ENCODE assay signal across 19 mouse cellular contexts in the genomic region with DNA sequence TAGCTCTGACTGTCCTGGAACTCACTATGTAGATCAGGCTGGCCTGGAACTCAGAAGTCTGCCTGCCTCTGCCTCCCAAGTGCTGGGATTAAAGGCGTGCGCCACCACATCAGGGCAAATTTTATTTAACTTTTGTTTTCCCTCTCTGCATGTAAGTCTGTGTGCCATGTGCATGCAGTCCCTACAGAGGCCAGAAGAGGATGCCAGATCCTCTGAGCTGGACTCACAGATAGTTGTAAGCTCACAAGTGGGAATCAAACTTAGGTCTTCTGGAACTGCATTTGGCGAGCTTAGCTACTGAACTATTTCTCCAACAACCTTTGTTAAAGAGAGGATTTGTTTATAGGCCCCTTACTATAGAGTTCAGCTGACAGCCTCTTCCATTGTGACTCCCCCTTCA. TPM values are rescaled to one million over a fixed set of nuclear protein-coding genes. Genes with fewer than 3 reads are reported as not detected.
DNase-seq lines count a peak whose midpoint lies in the region; ATAC-seq and TF ChIP-seq lines count a peak whose summit lies in the region.
"Had no signal": no experiment of that assay in that cellular context is flagged by ENCODE, and none has a peak within 500 bp of the region (broad histone marks: within the 10 kb centered on the region; RNA-seq: fewer than 3 reads in every experiment).

No protein-coding gene starts in this region.

- peak; percentile 56 for TF ChIP-seq CTCF in kidney, postnatal 0 days (IDR thresholded peaks at IDR 0.05; ENCODE audit: low read depth)
- TF ChIP-seq CTCF in thymus, adult 2 months (IDR thresholded peaks at IDR 0.05; ENCODE audit: borderline replicate concordance, control insufficient read depth, extremely low read depth, insufficient read depth, low read length, poor library complexity), result no peak
- peak; percentile 63 for TF ChIP-seq CTCF in stomach, postnatal 0 days (IDR thresholded peaks at IDR 0.05; ENCODE audit: low read depth)

- TF ChIP-seq EP300 in stomach, postnatal 0 days (optimal IDR thresholded peaks at IDR 0.05), result no peak

- H3K27me3 ChIP-seq in kidney, postnatal 0 days (ENCODE audit: insufficient read depth, low read length), result no peaks in the 10 kb centered on the region
- H3K27me3 ChIP-seq in kidney, embryonic 16.5 days (ENCODE audit: insufficient read depth, low read length), result no peaks in the 10 kb centered on the region
- H3K27me3 ChIP-seq in thymus, adult 2 months (ENCODE audit: control insufficient read depth, insufficient read depth, low read length), result no peaks in the 10 kb centered on the region
- H3K27me3 ChIP-seq in stomach, postnatal 0 days (ENCODE audit: control insufficient read depth, insufficient read depth, low read length), result no peaks in the 10 kb centered on the region
- H3K27me3 ChIP-seq: heart, embryonic 15.5 days; lung, embryonic 15.5 days had no signal

- WGBS in kidney, postnatal 0 days, result 95% methylated on average over 3 of the region's 3 CpGs
- 93% methylated on average over 3 of the region's 3 CpGs for WGBS in kidney, embryonic 16.5 days
- WGBS in thymus, adult 2 months, result 97% methylated on average over 3 of the region's 3 CpGs
- 92% methylated on average over 3 of the region's 3 CpGs for WGBS in stomach, postnatal 0 days

- TF ChIP-seq POLR2A in thymus, adult 2 months (IDR thresholded peaks at IDR 0.05; ENCODE audit: control insufficient read depth, extremely low read depth, insufficient read depth, low read length, poor library complexity), result no peak

- H3K4me1 ChIP-seq in kidney, postnatal 0 days (replicated peaks; ENCODE audit: insufficient read depth, low read length), result peaks cover 19% of the 10 kb centered on the region; the same call in 1 of the 2 replicates
- H3K4me1 ChIP-seq in kidney, embryonic 16.5 days (ENCODE audit: insufficient read depth, low read length), result peaks cover 29% of the 10 kb centered on the region
- H3K4me1 ChIP-seq in thymus, adult 2 months (replicated peaks; ENCODE audit: control insufficient read depth, insufficient read depth, low read length), result peaks cover 16% of the 10 kb centered on the region
- H3K4me1 ChIP-seq in stomach, postnatal 0 days (replicated peaks; ENCODE audit: control insufficient read depth, insufficient read depth), result peaks cover 10% of the 10 kb centered on the region

- no peaks in the 10 kb centered on the region for H3K9me3 ChIP-seq in kidney, postnatal 0 days (replicated peaks; ENCODE audit: low read length)
- no peaks in the 10 kb centered on the region for H3K9me3 ChIP-seq in kidney, embryonic 16.5 days (ENCODE audit: low read length)
- H3K9me3 ChIP-seq in stomach, postnatal 0 days (ENCODE audit: control insufficient read depth, low read length), result no peaks in the 10 kb centered on the region
- H3K9me3 ChIP-seq: heart, embryonic 15.5 days; lung, embryonic 15.5 days; midbrain, embryonic 10.5 days had no signal

- H3K36me3 ChIP-seq in kidney, postnatal 0 days (ENCODE audit: insufficient read depth, low read length), result peaks cover 36% of the 10 kb centered on the region
- H3K36me3 ChIP-seq in kidney, embryonic 16.5 days (ENCODE audit: insufficient read depth, low read length), result peaks cover 48% of the 10 kb centered on the region
- peaks cover 33% of the 10 kb centered on the region for H3K36me3 ChIP-seq in thymus, adult 2 months (ENCODE audit: control insufficient read depth, insufficient read depth, low read length)
- H3K36me3 ChIP-seq in stomach, postnatal 0 days (ENCODE audit: control insufficient read depth, insufficient read depth, low read length), result peaks cover 6% of the 10 kb centered on the region; the same call in 1 of the 2 replicates

- no peak overlapping the region for H3K4me3 ChIP-seq in kidney, postnatal 0 days (replicated peaks; ENCODE audit: low read depth, low read length)
- H3K4me3 ChIP-seq in kidney, embryonic 16.5 days (ENCODE audit: low read length), result no peak overlapping the region
- no peak overlapping the region for H3K4me3 ChIP-seq in thymus, adult 2 months (ENCODE audit: control insufficient read depth, insufficient read depth, low read length)
- H3K4me3 ChIP-seq in stomach, postnatal 0 days (ENCODE audit: low read depth, low read length), result no peak overlapping the region
- H3K4me3 ChIP-seq: erythroblast, embryonic 14.5 days; heart, embryonic 15.5 days; lung, embryonic 15.5 days; midbrain, embryonic 10.5 days; myocyte had no signal

- no peak overlapping the region for H3K27ac ChIP-seq in kidney, postnatal 0 days
- H3K27ac ChIP-seq in kidney, embryonic 16.5 days (ENCODE audit: low read length), result no peak overlapping the region
- no peak overlapping the region for H3K27ac ChIP-seq in thymus, adult 2 months (ENCODE audit: control insufficient read depth, insufficient read depth, low read length)
- no peak overlapping the region for H3K27ac ChIP-seq in stomach, postnatal 0 days (replicated peaks)
- H3K27ac ChIP-seq: heart, embryonic 15.5 days; hindbrain, embryonic 14.5 days; lung, embryonic 15.5 days; midbrain, embryonic 10.5 days had no signal

- DNase-seq in kidney, postnatal 0 days (ENCODE audit: low spot score), result peak; percentile 18
- peak; percentile 24 for DNase-seq in thymus, postnatal 4 days
- no peak for DNase-seq in thymus, adult 2 months
- peak; percentile 38 for DNase-seq in NIH3T3 (ENCODE audit: low read depth)
- DNase-seq in stomach, postnatal 0 days (ENCODE audit: low spot score), result no peak
- no peak for DNase-seq in gastrocnemius, postnatal 25 days
- DNase-seq: adrenal gland, adult 8-10 months; cerebellum, adult 9-11 months; layer of hippocampus, adult 9-11 months; right cerebral cortex, postnatal 25 days; thymus, postnatal 25 days had no signal

- no peak for ATAC-seq in kidney, postnatal 0 days (replicated peaks; ENCODE audit: low FRiP score, low read depth)
- ATAC-seq in kidney, embryonic 16.5 days (ENCODE audit: low FRiP score, low TSS enrichment), result no peak
- ATAC-seq in stomach, postnatal 0 days (ENCODE audit: low FRiP score, low TSS enrichment), result no peak
- ATAC-seq in megakaryocyte, adult 5-6 weeks (ENCODE audit: poor library complexity, severe bottlenecking), result no peak

- H3K4me2 ChIP-seq in kidney, postnatal 0 days (ENCODE audit: low read length), result no peak overlapping the region
- H3K4me2 ChIP-seq in kidney, embryonic 16.5 days (replicated peaks; ENCODE audit: low read depth, low read length), result no peak overlapping the region
- H3K4me2 ChIP-seq in stomach, postnatal 0 days (replicated peaks; ENCODE audit: low read depth), result no peak overlapping the region
- H3K4me2 ChIP-seq: heart, embryonic 15.5 days; hindbrain, embryonic 14.5 days; lung, embryonic 15.5 days had no signal

- no peak overlapping the region for H3K9ac ChIP-seq in kidney, postnatal 0 days (ENCODE audit: low read depth, low read length)
- H3K9ac ChIP-seq in kidney, embryonic 16.5 days (replicated peaks; ENCODE audit: low read length), result no peak overlapping the region
- H3K9ac ChIP-seq in stomach, postnatal 0 days (ENCODE audit: low read length), result no peak overlapping the region
- H3K9ac ChIP-seq: heart, embryonic 15.5 days; hindbrain, embryonic 14.5 days; lung, embryonic 15.5 days had no signal

RNA-seq across cellular contexts. Expression of gene Wdr5, which starts 3.3 kb away (rescaled TPM):
- polyA plus RNA-seq in kidney, postnatal 0 days (2015; fragmentation: Nextera tagmentation; extraction: Ambion mirVana), result 43.0 and 46.6 TPM in 2 replicates
- 67.3 and 70.5 TPM in 2 replicates for polyA plus RNA-seq in kidney, embryonic 16.5 days (2015; fragmentation: Nextera tagmentation; extraction: Ambion mirVana)
- polyA plus RNA-seq in thymus, adult 2 months (2012; rRNA removed), result 42.9 and 49.5 TPM in 2 replicates
- 19.3 and 19.7 TPM in 2 replicates for polyA plus RNA-seq in stomach, postnatal 0 days (2015; fragmentation: Nextera tagmentation; extraction: Ambion mirVana)
- 10 to 100 TPM; 15.4 to 18.3 TPM for total RNA-seq in gastrocnemius, postnatal 25 days (2021)
- 21.3 and 22.2 TPM in 2 replicates for total RNA-seq in megakaryocyte, adult 5-6 weeks (2015)
- total RNA-seq in megakaryocyte, adult 5-6 weeks (2017), result 42.8 and 44.8 TPM in 2 replicates

RNA-seq across cellular contexts. Expression of gene Brd3, which starts 10.8 kb away (rescaled TPM):
- polyA plus RNA-seq in kidney, postnatal 0 days (2015; fragmentation: Nextera tagmentation; extraction: Ambion mirVana), result 85.4 and 91.4 TPM in 2 replicates
- polyA plus RNA-seq in kidney, embryonic 16.5 days (2015; fragmentation: Nextera tagmentation; extraction: Ambion mirVana), result 103 and 117 TPM in 2 replicates
- polyA plus RNA-seq in thymus, adult 2 months (2012; rRNA removed), result 53.5 and 74.9 TPM in 2 replicates
- polyA plus RNA-seq in stomach, postnatal 0 days (2015; fragmentation: Nextera tagmentation; extraction: Ambion mirVana), result 41.0 and 48.3 TPM in 2 replicates
- 10 to 100 TPM; 20.5 to 25.1 TPM for total RNA-seq in gastrocnemius, postnatal 25 days (2021)
- 43.1 and 60.4 TPM in 2 replicates for total RNA-seq in megakaryocyte, adult 5-6 weeks (2015)
- 22.4 and 28.3 TPM in 2 replicates for total RNA-seq in megakaryocyte, adult 5-6 weeks (2017)

Comparison
In these comparisons a context has a peak if more than half of its experiments do, and no peak if none do; other contexts are left out.
1. DNase-seq: peak in kidney, postnatal 0 days (single experiment), thymus, postnatal 4 days (single experiment) and NIH3T3 (single experiment); none in thymus, adult 2 months (single experiment), stomach, postnatal 0 days (single experiment) and gastrocnemius, postnatal 25 days (single experiment).